Comparison of ENCODE assay signal across 14 mouse cellular contexts in genomic region chr9:69340421-69340820, GRCm38 (mm10).
"Had no signal": no experiment of that assay in that cellular context is flagged by ENCODE, and none has a peak within 500 bp of the region (broad histone marks: within the 10 kb centered on the region; RNA-seq: fewer than 3 reads in every experiment).

No protein-coding gene starts in this region.

- H3K4me3 ChIP-seq: megakaryocyte, embryonic 14.5 days; midbrain, embryonic 13.5 days; midbrain, embryonic 15.5 days; neural tube, embryonic 12.5 days had no signal

- H3K27ac ChIP-seq: macrophage; midbrain, embryonic 13.5 days; midbrain, embryonic 15.5 days; neural tube, embryonic 12.5 days had no signal

- DNase-seq: lung, adult 18-20 months; lung, embryonic 14.5 days; lung, postnatal 10 days; lung, postnatal 36 days; right cerebral cortex, postnatal 14 days; spleen, adult 18-20 months; thymus, adult 18-20 months; thymus, postnatal 14 days; thymus, postnatal 36 days had no signal

- ATAC-seq: midbrain, embryonic 13.5 days; midbrain, embryonic 15.5 days had no signal
